Mouse (Mus musculus) forebrain, embryonic 11.5 days (tissue): ENCODE measurements at regions not wholly inside any gene's neighbourhood (a gene's known extent, or its start where the extent isn't known, plus 50 kb on each side); places are given as distances from the start of the nearest gene placed in this dataset.

Source experiments
- ATAC-seq: fragments of 200-750 bp; cut with Nextera tagmentation; replicated peaks from 2 replicates; pipeline ENCODE4 v1.8.0; 2017; ENCODE audit warnings: moderate TSS enrichment; ENCODE audit not compliant: low FRiP score
- DNase-seq: peaks from one replicate; pipeline ENCODE4 v3.0.0-alpha.2; 2017; ENCODE audit warnings: low spot score
- H3K27ac ChIP-seq: fragments of 300-500 bp; sonication (generic); 2 replicates; pipeline ENCODE4 v1.5.1; 2014; ENCODE audit warnings: low read depth, low read length
- H3K27me3 ChIP-seq: fragments of 300-500 bp; sonication (generic); 2 replicates; pipeline ENCODE4 v1.6.1; 2014; ENCODE audit warnings: mild to moderate bottlenecking, low read length, mixed read lengths; ENCODE audit not compliant: control insufficient read depth, insufficient read depth
- H3K36me3 ChIP-seq: fragments of 300-500 bp; sonication (generic); 2 replicates; pipeline ENCODE4 v1.6.1; 2014; ENCODE audit warnings: mild to moderate bottlenecking, low read length, moderate library complexity, mixed read lengths; ENCODE audit not compliant: control insufficient read depth, insufficient read depth
- H3K4me1 ChIP-seq: fragments of 300-500 bp; sonication (generic); replicated peaks from 2 replicates; pipeline ENCODE4 v1.6.1; 2014; ENCODE audit warnings: low read length, mixed read lengths; ENCODE audit not compliant: control insufficient read depth, insufficient read depth
- H3K4me2 ChIP-seq: fragments of 300-500 bp; sonication (generic); 2 replicates; pipeline ENCODE4 v1.6.1; 2014; ENCODE audit warnings: low read depth, mild to moderate bottlenecking, low read length, moderate library complexity, mixed read lengths; ENCODE audit not compliant: severe bottlenecking
- H3K4me3 ChIP-seq: fragments of 300-500 bp; sonication (generic); 2 replicates; pipeline ENCODE4 v1.5.1; 2014; ENCODE audit warnings: low read depth, low read length
- H3K9ac ChIP-seq: fragments of 300-500 bp; sonication (generic); 2 replicates; pipeline ENCODE4 v1.6.1; 2014; ENCODE audit warnings: low read length
- H3K9me3 ChIP-seq: fragments of 300-500 bp; sonication (generic); 2 replicates; pipeline ENCODE4 v1.6.1; 2016; ENCODE audit warnings: low read length, mixed read lengths; ENCODE audit not compliant: control insufficient read depth
- WGBS: fragments of 180-500 bp; shearing (Covaris S2); extraction: QIAGEN DNeasy Blood & Tissue Kit; methylation state at CpG from one replicate; pipeline ENCODE4 v1.1.7; 2014; 5-methylcytosine and 5-hydroxymethylcytosine counted together

GRCm38 (mm10) chr3:144137483-144137882 is 67.5 kb downstream of the Lmo4 start:
- Histone ChIP-seq H3K4me1 (no peaks in the 10 kb centered on the region), H3K4me2 (no peak overlapping the region), H3K36me3 (no peaks in the 10 kb centered on the region), H3K9me3 (no peaks in the 10 kb centered on the region), H3K9ac (no peak overlapping the region), H3K27me3 (no peaks in the 10 kb centered on the region), H3K27ac (no peak overlapping the region), H3K4me3 (no peak overlapping the region)
- WGBS: 89% methylated on average over 3 of the region's 3 CpGs
- no peak for DNase-seq
- no peak for ATAC-seq

- WGBS: 75% methylated on average over 2 of the region's 2 CpGs
- H3K4me3 ChIP-seq: no peak overlapping the region
- H3K27ac ChIP-seq: no peak overlapping the region
- no peak overlapping the region for H3K9ac ChIP-seq
- no peaks in the 10 kb centered on the region for H3K36me3 ChIP-seq
- H3K4me1 ChIP-seq: no peaks in the 10 kb centered on the region
- H3K27me3 ChIP-seq: no peaks in the 10 kb centered on the region
- H3K4me2 ChIP-seq: no peak overlapping the region
- no peak for ATAC-seq
- DNase-seq: no peak
- H3K9me3 ChIP-seq: no peaks in the 10 kb centered on the region
Measured at GRCm38 (mm10) chr3:144136432-144136831, 68.6 kb downstream of the Lmo4 start.

- H3K4me3 ChIP-seq: no peak overlapping the region
- no peaks in the 10 kb centered on the region for H3K36me3 ChIP-seq
- no peaks in the 10 kb centered on the region for H3K9me3 ChIP-seq
- no peaks in the 10 kb centered on the region for H3K27me3 ChIP-seq
- H3K4me2 ChIP-seq: no peak overlapping the region
- no peak overlapping the region for H3K9ac ChIP-seq
- no peaks in the 10 kb centered on the region for H3K4me1 ChIP-seq
- H3K27ac ChIP-seq: no peak overlapping the region
- ATAC-seq (no peak), DNase-seq (no peak)
- WGBS: 98% methylated on average over 6 of the region's 6 CpGs
Measured at GRCm38 (mm10) chr3:144135646-144136045, 69.4 kb downstream of the Lmo4 start.

- Histone ChIP-seq H3K27me3 (no peaks in the 10 kb centered on the region), H3K9ac (no peak overlapping the region), H3K9me3 (no peaks in the 10 kb centered on the region), H3K4me1 (no peaks in the 10 kb centered on the region), H3K4me2 (no peak overlapping the region), H3K4me3 (no peak overlapping the region), H3K36me3 (no peaks in the 10 kb centered on the region), H3K27ac (no peak overlapping the region)
- no peak for ATAC-seq
- 96% methylated on average over 4 of the region's 4 CpGs for WGBS
- no peak for DNase-seq
Measured at GRCm38 (mm10) chr3:144128042-144128441, 77.0 kb downstream of the Lmo4 start.

- no peak for ATAC-seq
Measured at GRCm38 (mm10) chr3:144124353-144124752, 80.7 kb downstream of the Lmo4 start.

GRCm38 (mm10) chr3:144123361-144124072 is 81.5 kb downstream of the Lmo4 start:
- no peak overlapping the region for H3K4me3 ChIP-seq
- no peak overlapping the region for H3K9ac ChIP-seq
- no peaks in the 10 kb centered on the region for H3K36me3 ChIP-seq
- 81% methylated on average over 6 of the region's 6 CpGs for WGBS
- no peak overlapping the region for H3K4me2 ChIP-seq
- no peaks in the 10 kb centered on the region for H3K27me3 ChIP-seq
- H3K4me1 ChIP-seq: no peaks in the 10 kb centered on the region
- no peak for ATAC-seq
- DNase-seq: no peak
- no peak overlapping the region for H3K27ac ChIP-seq
- no peaks in the 10 kb centered on the region for H3K9me3 ChIP-seq

More at GRCm38 (mm10) chr3:144124353-144124752, 80.7 kb downstream of the Lmo4 start:
- H3K9me3 ChIP-seq: no peaks in the 10 kb centered on the region
- no peak overlapping the region for H3K4me3 ChIP-seq
- no peaks in the 10 kb centered on the region for H3K4me1 ChIP-seq
- H3K36me3 ChIP-seq: no peaks in the 10 kb centered on the region
- no peak overlapping the region for H3K9ac ChIP-seq
- no peak for DNase-seq
- WGBS: 86% methylated on average over 4 of the region's 4 CpGs
- no peak overlapping the region for H3K27ac ChIP-seq
- H3K27me3 ChIP-seq: no peaks in the 10 kb centered on the region
- no peak overlapping the region for H3K4me2 ChIP-seq

- H3K4me1 ChIP-seq: no peaks in the 10 kb centered on the region
- DNase-seq (no peak), ATAC-seq (no peak)
- H3K27me3 ChIP-seq: no peaks in the 10 kb centered on the region
- H3K9ac ChIP-seq: no peak overlapping the region
- H3K9me3 ChIP-seq: no peaks in the 10 kb centered on the region
- 78% methylated on average over 3 of the region's 3 CpGs for WGBS
- no peak overlapping the region for H3K4me3 ChIP-seq
- no peaks in the 10 kb centered on the region for H3K36me3 ChIP-seq
- H3K4me2 ChIP-seq: no peak overlapping the region
- no peak overlapping the region for H3K27ac ChIP-seq
Measured at GRCm38 (mm10) chr3:144119076-144119475, 85.9 kb downstream of the Lmo4 start.

- no peak for DNase-seq
- ATAC-seq: no peak
- Histone ChIP-seq H3K4me2 (no peak overlapping the region), H3K9ac (no peak overlapping the region), H3K27me3 (no peaks in the 10 kb centered on the region), H3K27ac (no peak overlapping the region), H3K36me3 (no peaks in the 10 kb centered on the region), H3K4me3 (no peak overlapping the region), H3K9me3 (no peaks in the 10 kb centered on the region), H3K4me1 (no peaks in the 10 kb centered on the region)
- WGBS: 90% methylated on average over 11 of the region's 11 CpGs
Measured at GRCm38 (mm10) chr3:144113672-144114645, 91.1 kb downstream of the Lmo4 start.
